Mouse (Mus musculus) granulocyte monocyte progenitor cell, adult 5-6 weeks (primary cell): ENCODE results near the gene Spem2. TPM values are rescaled to one million over a fixed set of nuclear protein-coding genes. Genes with fewer than 3 reads are reported as not detected.

ENCODE experiments used
- ATAC-seq: replicated peaks from 2 replicates; pipeline ENCODE4 v1.8.0; 2016; ENCODE audit warnings: mild to moderate bottlenecking, moderate TSS enrichment, inconsistent platforms; ENCODE audit not compliant: poor library complexity, severe bottlenecking
- total RNA-seq, 2 experiments: library from RNA; stranded (forward) in 1 of 2; stranded (reverse) in 1 of 2; fragments of 200-712, 200-1000 nt in 1 of 2; fragments of >200 nt in 1 of 2; fragmentation: Nextera tagmentation in 1 of 2; gene quantifications; 2 replicates each; pipeline ENCODE4 v1.2.3; 2014 to 2017

Gene Spem2
- total RNA-seq, 2 experiments from 2014 or later = not detected

- ATAC-seq = no peak
These were observed 16.8 kb downstream of the Spem2 start, which contains the start of gene Fgf11 for GRCm38 (mm10) chr11:69801379-69801977. Fgf11 (minus strand) TSS chr11:69801857.

- ATAC-seq = no peak
These were observed 17.7 kb downstream of the Spem2 start for GRCm38 (mm10) chr11:69800392-69801197.

GRCm38 (mm10) chr11:69800138-69800391 is 18.2 kb downstream of the Spem2 start:
- no peak for ATAC-seq

- ATAC-seq = no peak
These were observed 18.7 kb downstream of the Spem2 start for GRCm38 (mm10) chr11:69799394-69800137.

- ATAC-seq = no peak
These were observed 20.3 kb downstream of the Spem2 start for GRCm38 (mm10) chr11:69797924-69798323.

- ATAC-seq = no peak
These were observed 22.3 kb downstream of the Spem2 start for GRCm38 (mm10) chr11:69795983-69796435.

GRCm38 (mm10) chr11:69795168-69795982 is 22.9 kb downstream of the Spem2 start, which contains the start of gene Chrnb1:
Chrnb1 (minus strand) TSS chr11:69795943.
- peak; percentile 92 for ATAC-seq

GRCm38 (mm10) chr11:69793429-69793828 is 24.8 kb downstream of the Spem2 start:
- ATAC-seq = no peak

GRCm38 (mm10) chr11:69791420-69791819 is 26.8 kb downstream of the Spem2 start:
- ATAC-seq = no peak

- ATAC-seq = no peak
These were observed 28.8 kb downstream of the Spem2 start for GRCm38 (mm10) chr11:69789431-69789830.

- ATAC-seq = no peak
These were observed 31.0 kb downstream of the Spem2 start for GRCm38 (mm10) chr11:69787306-69787705.

- peak; percentile 90 for ATAC-seq
These were observed 33.4 kb downstream of the Spem2 start for GRCm38 (mm10) chr11:69784793-69785272.

- ATAC-seq = no peak
These were observed 36.4 kb downstream of the Spem2 start for GRCm38 (mm10) chr11:69781828-69782227.

GRCm38 (mm10) chr11:69778985-69779384 is 39.3 kb downstream of the Spem2 start:
- ATAC-seq = no peak

GRCm38 (mm10) chr11:69778258-69778982 is 39.8 kb downstream of the Spem2 start:
- ATAC-seq = no peak

- ATAC-seq = peak; percentile 67
These were observed 40.6 kb downstream of the Spem2 start for GRCm38 (mm10) chr11:69777504-69778257.

- no peak for ATAC-seq
These were observed 41.8 kb downstream of the Spem2 start for GRCm38 (mm10) chr11:69776488-69776887.

GRCm38 (mm10) chr11:69775716-69776115 is 42.5 kb downstream of the Spem2 start:
- ATAC-seq = no peak

GRCm38 (mm10) chr11:69774961-69775360 is 43.3 kb downstream of the Spem2 start:
- no peak for ATAC-seq
